Mouse (Mus musculus): Measurements from ENCODE around the gene Shank2. TPM values are rescaled to one million over a fixed set of nuclear protein-coding genes. Genes with fewer than 3 reads are reported as not detected.

Shank2 gene
- total and polyA plus RNA-seq, 3 experiments, result not detected

GRCm38 (mm10) chr7:144229421-144229820, 227.7 kb downstream of the Shank2 start:
- Histone ChIP-seq H3K79me2 (ENCODE audit: control insufficient read depth, insufficient read depth, low read length, poor library complexity) (no peaks in the 10 kb centered on the region), H3K4me1 (ENCODE audit: control insufficient read depth in 1 of 2, insufficient read depth in 2 of 2, low read length in 2 of 2) (no peaks in the 10 kb centered on the region), H3K9me3 (replicated peaks; ENCODE audit: insufficient read depth, low read length) (no peaks in the 10 kb centered on the region), H3K27me3 (ENCODE audit: control insufficient read depth in 1 of 2, insufficient read depth in 2 of 2, low read length in 2 of 2) (no peaks in the 10 kb centered on the region), H3K36me3 (ENCODE audit: control insufficient read depth in 1 of 2, insufficient read depth in 2 of 2, low read length in 2 of 2) (no peaks in the 10 kb centered on the region), H3K9ac (ENCODE audit: control insufficient read depth, low read depth, low read length, poor library complexity, severe bottlenecking) (no peak overlapping the region), H3K27ac (ENCODE audit: control insufficient read depth, low read depth, low read length) (no peak overlapping the region), H3K4me3 (ENCODE audit: control insufficient read depth in 1 of 2, insufficient read depth in 1 of 2, low read depth in 2 of 2, low read length in 2 of 2) (no peak overlapping the region)
- DNase-seq (ENCODE audit: low read depth, low spot score), result no peak
- no peak for TF ChIP-seq CHD1 (IDR thresholded peaks at IDR 0.05; ENCODE audit: low read depth, low read length)
- TF ChIP-seq TAL1 (IDR thresholded peaks at IDR 0.05; ENCODE audit: low read length), result no peak
- TF ChIP-seq TCF12 (IDR thresholded peaks at IDR 0.05; ENCODE audit: low read depth, low read length), result no peak

DNA sequence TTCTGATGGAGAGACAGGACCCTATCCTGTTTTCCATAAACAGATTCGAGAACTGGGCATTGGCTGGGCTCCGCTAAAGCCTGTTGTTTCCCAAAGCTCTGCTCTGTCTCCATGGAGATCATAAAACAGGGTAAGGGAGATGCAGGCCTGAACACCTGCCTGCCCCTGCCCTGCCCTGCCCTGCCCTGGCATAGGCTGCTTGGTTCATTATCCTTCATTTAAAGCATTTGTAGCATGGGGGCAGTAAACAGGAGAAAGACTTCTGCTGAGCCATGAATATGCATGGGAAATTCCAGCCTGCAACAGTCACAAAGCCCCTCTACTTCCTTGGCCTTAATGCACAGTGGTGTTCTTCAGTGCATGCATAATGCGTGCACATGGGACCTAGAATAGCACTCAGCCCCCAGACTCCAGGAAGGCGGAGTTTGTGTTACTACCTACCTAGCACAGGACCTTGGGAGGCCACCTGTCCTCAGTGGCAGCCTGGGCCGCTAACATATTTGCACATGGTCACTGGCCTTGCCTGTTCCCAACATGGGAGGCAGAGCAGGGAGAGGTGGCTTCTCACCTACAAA, 230.5 kb downstream of the Shank2 start:
- H3K79me2 ChIP-seq (ENCODE audit: control insufficient read depth, insufficient read depth, low read length, poor library complexity), result no peaks in the 10 kb centered on the region
- H3K27ac ChIP-seq (ENCODE audit: control insufficient read depth, low read depth, low read length), result no peak overlapping the region
- H3K4me3 ChIP-seq (ENCODE audit: control insufficient read depth in 1 of 2, insufficient read depth in 1 of 2, low read depth in 2 of 2, low read length in 2 of 2), result no peak overlapping the region
- no peaks in the 10 kb centered on the region for H3K27me3 ChIP-seq (ENCODE audit: control insufficient read depth in 1 of 2, insufficient read depth in 2 of 2, low read length in 2 of 2)
- H3K9ac ChIP-seq (ENCODE audit: control insufficient read depth, low read depth, low read length, poor library complexity, severe bottlenecking), result no peak overlapping the region
- TF ChIP-seq CHD1 (IDR thresholded peaks at IDR 0.05; ENCODE audit: low read depth, low read length) (no peak), MAZ (IDR thresholded peaks at IDR 0.05; ENCODE audit: low read depth, low read length) (no peak), POLR2AphosphoS5 (IDR thresholded peaks at IDR 0.05; ENCODE audit: borderline replicate concordance, low read depth, low read length) (no peak), E2F4 (IDR thresholded peaks at IDR 0.05; ENCODE audit: borderline replicate concordance, low read depth, low read length) (no peak), MEF2A (IDR thresholded peaks at IDR 0.05; ENCODE audit: extremely low read depth, insufficient replicate concordance, low read depth, low read length, poor library complexity, severe bottlenecking) (no peak), USF1 (IDR thresholded peaks at IDR 0.05; ENCODE audit: low read depth, low read length) (no peak), GATA1 (IDR thresholded peaks at IDR 0.05; ENCODE audit: low read depth, low read length) (no peak), POLR2AphosphoS2 (IDR thresholded peaks at IDR 0.05; ENCODE audit: low read length) (no peak)
- H3K9me3 ChIP-seq (replicated peaks; ENCODE audit: insufficient read depth, low read length), result no peaks in the 10 kb centered on the region
- no peaks in the 10 kb centered on the region for H3K36me3 ChIP-seq (ENCODE audit: control insufficient read depth in 1 of 2, insufficient read depth in 2 of 2, low read length in 2 of 2)
- no peaks in the 10 kb centered on the region for H3K4me1 ChIP-seq (ENCODE audit: control insufficient read depth in 1 of 2, insufficient read depth in 2 of 2, low read length in 2 of 2)
- no peak for DNase-seq (ENCODE audit: low read depth, low spot score)

DNA sequence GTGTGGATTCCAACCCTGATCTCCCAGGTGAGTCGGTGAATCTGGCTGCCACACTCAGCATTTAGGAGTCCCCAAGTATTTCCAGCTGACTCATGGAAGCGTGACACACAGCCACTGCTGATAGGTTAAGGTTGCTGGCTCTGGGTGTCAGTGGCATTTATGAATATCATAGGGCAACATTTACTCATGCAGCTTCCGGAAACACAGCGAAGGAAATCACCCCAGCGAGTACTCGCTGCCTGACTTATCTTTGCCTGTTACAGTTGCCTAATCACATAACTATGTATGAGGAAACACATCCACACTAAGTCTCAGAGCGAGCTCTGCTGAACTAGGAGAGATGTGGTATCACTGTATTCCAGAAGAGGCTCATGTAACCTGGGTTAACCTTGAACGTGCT, 231.8 kb downstream of the Shank2 start:
- Histone ChIP-seq H3K27ac (ENCODE audit: control insufficient read depth, low read depth, low read length) (no peak overlapping the region), H3K9ac (ENCODE audit: control insufficient read depth, low read depth, low read length, poor library complexity, severe bottlenecking) (no peak overlapping the region), H3K79me2 (ENCODE audit: control insufficient read depth, insufficient read depth, low read length, poor library complexity) (no peaks in the 10 kb centered on the region), H3K36me3 (ENCODE audit: control insufficient read depth in 1 of 2, insufficient read depth in 2 of 2, low read length in 2 of 2) (no peaks in the 10 kb centered on the region), H3K9me3 (replicated peaks; ENCODE audit: insufficient read depth, low read length) (no peaks in the 10 kb centered on the region), H3K4me1 (ENCODE audit: control insufficient read depth in 1 of 2, insufficient read depth in 2 of 2, low read length in 2 of 2) (no peaks in the 10 kb centered on the region), H3K4me3 (ENCODE audit: control insufficient read depth in 1 of 2, insufficient read depth in 1 of 2, low read depth in 2 of 2, low read length in 2 of 2) (no peak overlapping the region), H3K27me3 (ENCODE audit: control insufficient read depth in 1 of 2, insufficient read depth in 2 of 2, low read length in 2 of 2) (no peaks in the 10 kb centered on the region)
- no peak for TF ChIP-seq CHD2 (IDR thresholded peaks at IDR 0.05; ENCODE audit: low read length)
- TF ChIP-seq MAZ (IDR thresholded peaks at IDR 0.05; ENCODE audit: low read depth, low read length), result no peak
- no peak for TF ChIP-seq HCFC1 (IDR thresholded peaks at IDR 0.05; ENCODE audit: low read depth, low read length)
- TF ChIP-seq POLR2AphosphoS5 (IDR thresholded peaks at IDR 0.05; ENCODE audit: borderline replicate concordance, low read depth, low read length), result no peak
- no peak for TF ChIP-seq TCF12 (IDR thresholded peaks at IDR 0.05; ENCODE audit: low read depth, low read length)
- TF ChIP-seq MXI1 (IDR thresholded peaks at IDR 0.05; ENCODE audit: low read depth, low read length), result no peak
- TF ChIP-seq KAT2A (conservative IDR thresholded peaks at IDR 0.05; ENCODE audit: low read depth, low read length), result no peak
- no peak for TF ChIP-seq BHLHE40 (IDR thresholded peaks at IDR 0.05; ENCODE audit: borderline replicate concordance, low read depth, low read length)
- no peak for TF ChIP-seq TAL1 (IDR thresholded peaks at IDR 0.05; ENCODE audit: low read length)
- no peak for TF ChIP-seq GABPA (IDR thresholded peaks at IDR 0.05; ENCODE audit: low read depth, low read length)
- TF ChIP-seq POLR2A (IDR thresholded peaks at IDR 0.05; ENCODE audit: control insufficient read depth in 1 of 2, insufficient read depth in 1 of 2, low read depth in 1 of 2, low read length in 2 of 2, poor library complexity in 1 of 2), result no peak
- no peak for TF ChIP-seq ZC3H11A (IDR thresholded peaks at IDR 0.05; ENCODE audit: low read depth, low read length)
- TF ChIP-seq E2F4 (IDR thresholded peaks at IDR 0.05; ENCODE audit: borderline replicate concordance, low read depth, low read length), result no peak
- TF ChIP-seq ETS1 (IDR thresholded peaks at IDR 0.05; ENCODE audit: low read depth, low read length), result no peak
- TF ChIP-seq RAD21 (IDR thresholded peaks at IDR 0.05; ENCODE audit: low read depth, low read length), result no peak
- TF ChIP-seq SIN3A (IDR thresholded peaks at IDR 0.05; ENCODE audit: low read length), result no peak
- no peak for DNase-seq (ENCODE audit: low read depth, low spot score)
